Mouse (Mus musculus): ENCODE data around the gene Retnlb. TPM values are rescaled to one million over a fixed set of nuclear protein-coding genes. Genes with fewer than 3 reads are reported as not detected.

Retnlb gene
- polyA plus RNA-seq, 3 experiments from 2014 or later, result not detected

Other genes with a start within 250 kb of the Retnlb start
- gene Trat1, start 44.8 kb upstream of the Retnlb start, polyA plus RNA-seq (2017; shearing (Covaris generic)), result 100 to 1,000 TPM in 1 of 3 experiments, 10 to 100 TPM in 2; 64.3 to 111 (median 96.4) TPM
- gene Retnla, start 25.7 kb downstream of the Retnlb start, polyA plus RNA-seq (2017; shearing (Covaris generic)), result not detected
- gene Retnlg, start 55.8 kb downstream of the Retnlb start, polyA plus RNA-seq (2017; shearing (Covaris generic)), result not detected
- 1 to 10 TPM; 4.3 to 6.2 (median 4.5) TPM for gene Dzip3, start 177.3 kb downstream of the Retnlb start, polyA plus RNA-seq (2017; shearing (Covaris generic))
- 10 to 100 TPM in 1 of 3 experiments, 1 to 10 TPM in 2; 3.5 to 29.1 (median 6.2) TPM for gene Cip2a, start 177.3 kb downstream of the Retnlb start, polyA plus RNA-seq (2017; shearing (Covaris generic))
- gene Myh15, start 240.6 kb downstream of the Retnlb start, polyA plus RNA-seq (2017; shearing (Covaris generic)), result under 1 TPM in 2 of 3 experiments, not detected in 1; 0.30 to 0.31 TPM

All from inflammation-experienced regulatory T-cells, adult 6 months (primary cell).